Mouse (Mus musculus) kidney, postnatal 14 days (tissue): ENCODE data around the gene Tango6.
"Not testable (repeated sequence)": the region's sequence is repeated elsewhere in the genome, so short reads cannot be mapped to it uniquely, and the experiment has no call there.

Experiments used
- DNase-seq: peaks from one replicate; pipeline ENCODE4 v3.0.0; 2022; ENCODE audit warnings: mixed read lengths

The Tango6 gene

DNA sequence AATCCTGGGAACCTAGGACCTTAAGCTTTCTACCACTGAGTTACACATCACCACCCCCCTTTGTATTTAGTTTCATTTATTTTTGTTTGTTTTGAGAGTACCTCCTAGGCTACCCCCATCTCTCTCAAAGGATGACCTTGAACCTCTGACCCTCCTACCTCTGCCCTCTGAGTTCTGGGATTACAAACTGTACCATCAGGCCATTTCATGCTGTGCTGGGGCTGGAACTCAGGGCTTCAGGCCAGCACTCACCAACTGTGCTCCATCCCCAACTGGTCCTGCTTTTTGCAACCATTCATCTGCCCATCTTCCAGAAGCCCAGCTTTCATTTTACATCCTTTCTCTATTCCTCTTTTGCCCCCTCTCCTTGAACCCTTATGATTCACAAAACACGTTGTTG lies 81.7 kb downstream of the Tango6 start:
- DNase-seq, result no peak

DNA sequence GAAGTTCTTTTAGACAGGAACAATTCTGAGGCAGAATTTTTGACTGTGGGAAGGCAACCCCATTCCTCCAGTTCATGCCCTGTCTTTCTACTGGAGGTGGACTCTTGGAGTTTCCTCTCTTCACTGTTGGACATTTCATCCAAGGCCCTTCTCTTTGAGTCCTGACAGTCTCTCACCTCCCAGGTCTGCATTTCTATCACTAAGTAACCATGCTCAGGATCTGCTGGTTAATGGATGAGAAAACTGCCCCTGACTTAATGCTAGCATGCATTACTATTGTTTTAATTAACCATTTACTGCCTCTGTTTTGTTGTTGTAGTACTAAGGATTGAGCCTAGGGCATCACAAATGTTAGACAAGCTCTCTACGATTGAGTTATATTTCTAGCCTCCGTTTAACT lies 82.7 kb downstream of the Tango6 start:
- DNase-seq, result no peak

DNA sequence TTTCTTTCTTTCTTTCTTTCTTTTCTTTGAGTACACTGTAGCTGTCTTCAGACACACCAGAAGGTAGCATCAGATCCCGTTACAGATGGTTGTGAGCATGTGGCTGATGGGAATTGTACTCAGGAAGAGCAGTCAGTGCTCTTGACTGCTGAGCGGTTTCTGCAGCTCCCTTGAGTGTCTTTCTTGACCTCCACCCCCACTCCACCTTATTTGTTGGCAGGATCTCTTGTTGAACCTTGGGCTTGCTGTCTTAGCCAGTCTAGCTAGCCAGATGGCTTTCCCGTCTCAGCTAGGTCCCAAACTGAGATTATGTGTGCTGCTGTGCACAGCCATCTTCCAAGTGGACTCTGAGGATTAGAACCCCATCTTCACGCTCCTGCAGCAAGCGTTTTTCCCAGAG lies 83.9 kb downstream of the Tango6 start:
- DNase-seq, result peak; percentile 43

DNA sequence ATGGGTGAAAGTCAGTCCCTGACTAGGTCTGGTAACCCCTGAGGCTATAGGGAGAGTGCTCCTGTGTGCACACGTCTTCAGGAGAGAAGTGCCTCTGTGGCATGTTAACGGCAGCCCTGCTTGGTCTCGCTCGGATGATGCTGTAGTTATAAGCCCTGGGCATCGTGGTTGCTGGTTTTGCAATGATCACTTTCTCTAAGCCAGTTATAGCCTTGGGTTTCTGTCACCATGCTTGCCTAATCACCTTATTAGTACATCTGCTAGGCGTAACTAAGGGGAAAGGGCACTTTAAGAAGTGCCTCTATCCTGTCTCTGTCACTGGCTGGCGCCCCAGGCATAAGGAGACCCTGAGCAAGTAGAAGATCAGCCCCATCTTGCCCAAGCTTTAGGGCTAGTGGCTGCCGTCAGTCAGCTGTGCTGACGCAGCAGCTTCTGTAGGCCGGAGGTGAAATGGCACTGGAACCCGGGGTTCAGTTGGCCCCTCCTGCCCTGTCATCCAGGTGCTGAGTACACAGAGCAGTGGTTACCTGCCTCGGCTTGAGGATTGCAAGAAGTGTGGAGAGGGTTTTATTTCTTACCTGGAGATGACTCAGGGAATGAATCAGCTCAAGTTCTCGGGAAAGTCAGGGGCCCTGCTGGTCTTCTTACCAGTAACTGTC lies 86.4 kb downstream of the Tango6 start:
- no peak for DNase-seq

DNA sequence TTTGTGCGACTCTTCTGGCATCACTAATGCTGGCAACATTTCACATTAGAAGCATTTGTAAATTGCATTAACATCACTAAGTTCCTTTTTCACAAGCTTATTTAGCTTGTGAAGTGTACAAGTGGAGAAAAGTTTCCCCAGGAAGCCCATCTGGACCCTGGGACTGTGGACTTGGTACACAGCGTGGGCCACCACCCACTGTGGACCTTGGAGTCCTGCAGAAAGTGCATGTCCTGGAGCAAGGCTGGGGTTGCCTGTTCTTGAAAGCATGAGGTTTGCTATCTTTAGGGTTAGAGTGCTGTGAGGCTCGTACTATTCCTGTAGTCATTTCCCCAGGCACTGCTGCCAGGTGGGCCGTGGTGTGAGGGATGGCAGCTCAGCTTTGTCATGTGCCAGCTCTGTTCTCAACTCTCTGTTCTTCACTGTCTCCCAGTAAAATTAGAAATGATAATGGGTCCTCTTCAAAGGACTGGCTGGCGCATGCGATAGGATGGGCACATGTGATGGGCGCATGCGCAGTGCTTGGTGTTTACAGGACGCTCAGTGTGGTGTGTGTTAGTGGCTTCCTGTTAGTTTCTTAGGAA lies 87.8 kb downstream of the Tango6 start:
- DNase-seq, result no peak

DNA sequence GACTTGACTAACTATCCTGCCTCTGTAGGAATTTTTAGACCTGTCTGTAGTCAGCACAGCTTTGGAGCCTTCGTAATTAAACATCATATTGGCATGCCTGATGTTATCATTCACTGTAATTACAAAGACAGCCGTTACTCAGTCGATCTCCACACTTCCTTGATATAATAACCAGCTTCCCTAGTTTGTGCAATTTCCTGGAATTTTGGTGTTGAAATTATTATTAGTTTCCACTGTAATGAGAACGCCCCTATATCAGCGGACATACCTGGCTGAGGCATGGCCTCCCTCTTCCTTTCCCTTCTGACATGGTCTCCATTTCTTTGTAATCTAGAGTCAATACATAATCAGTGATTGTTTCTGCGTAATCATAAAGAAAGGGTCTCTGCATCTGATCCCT lies 89.2 kb downstream of the Tango6 start:
- no peak for DNase-seq

DNA sequence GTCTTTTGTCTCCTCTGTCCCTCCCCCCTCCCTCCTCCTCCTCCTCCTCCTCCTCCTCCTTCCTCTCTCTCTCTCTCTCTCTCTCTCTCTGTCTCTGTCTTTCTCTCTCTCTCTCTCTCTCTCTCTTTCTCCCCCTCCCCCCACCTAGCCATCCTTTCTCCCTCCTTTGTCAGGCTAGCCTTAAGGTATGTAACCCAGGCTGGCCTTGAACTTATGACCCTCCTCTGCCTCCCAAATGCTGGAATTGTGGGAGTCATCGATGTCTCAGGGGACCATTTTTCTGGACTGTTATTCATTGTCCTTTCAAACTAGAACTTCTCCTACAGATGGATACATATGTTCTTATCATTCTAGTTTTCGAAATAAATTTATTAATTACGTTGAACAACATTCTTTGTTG lies 89.6 kb downstream of the Tango6 start:
- no peak for DNase-seq

DNA sequence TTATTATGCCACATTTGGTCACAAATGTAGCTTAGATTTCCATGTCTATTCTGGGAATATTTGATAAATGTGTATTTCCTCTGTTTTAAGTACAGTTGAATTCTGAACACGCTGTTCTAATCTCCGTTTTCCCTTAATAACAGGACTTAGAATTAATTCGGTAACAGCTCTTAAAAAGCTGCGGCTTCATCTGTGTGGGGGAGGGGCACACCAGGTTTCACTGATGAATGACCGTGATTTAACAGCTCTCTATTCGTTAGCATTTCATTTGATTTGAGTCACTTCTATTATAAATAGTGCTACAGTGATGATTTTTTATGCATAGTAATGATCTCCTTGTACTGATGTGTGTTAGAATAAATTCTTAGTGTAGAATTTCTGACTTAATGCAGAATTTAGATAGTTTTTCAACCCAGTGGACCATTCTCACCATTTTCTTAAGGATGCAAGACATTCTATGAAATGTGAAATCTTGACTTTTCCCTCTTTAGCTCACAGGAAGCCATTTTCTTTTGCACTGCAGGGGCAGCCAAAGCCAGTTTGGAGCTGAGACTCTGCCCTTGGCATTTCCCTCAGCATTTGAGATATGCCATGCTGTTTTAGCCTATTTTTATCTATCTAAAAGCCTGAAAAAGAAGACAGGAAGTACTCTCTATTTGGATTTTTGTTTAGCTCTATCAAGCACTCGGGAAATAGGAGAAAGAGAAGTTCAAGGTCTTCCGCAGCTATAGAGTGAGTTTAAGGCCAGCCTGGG lies 91.9 kb downstream of the Tango6 start:
- no peak for DNase-seq

DNA sequence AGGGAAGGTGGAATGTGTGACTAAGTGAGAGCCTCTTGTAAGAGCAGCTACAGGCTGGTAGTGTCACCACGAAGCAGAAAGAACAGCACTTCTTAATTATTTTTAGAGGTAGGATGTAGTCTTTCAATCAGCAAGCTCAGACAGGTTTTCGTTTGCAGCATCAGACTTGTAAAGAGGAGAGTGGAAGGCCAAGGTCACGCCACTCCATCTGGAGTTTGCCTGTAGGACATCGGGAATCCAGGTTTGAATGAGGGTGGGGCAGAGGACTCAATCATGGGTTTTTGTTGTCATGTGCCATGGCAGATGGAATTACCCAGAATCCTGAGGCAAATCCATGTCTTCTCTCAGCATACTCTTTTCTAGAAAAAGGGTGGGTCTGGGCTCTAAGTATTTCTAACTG lies 106.8 kb downstream of the Tango6 start:
- no peak for DNase-seq

DNA sequence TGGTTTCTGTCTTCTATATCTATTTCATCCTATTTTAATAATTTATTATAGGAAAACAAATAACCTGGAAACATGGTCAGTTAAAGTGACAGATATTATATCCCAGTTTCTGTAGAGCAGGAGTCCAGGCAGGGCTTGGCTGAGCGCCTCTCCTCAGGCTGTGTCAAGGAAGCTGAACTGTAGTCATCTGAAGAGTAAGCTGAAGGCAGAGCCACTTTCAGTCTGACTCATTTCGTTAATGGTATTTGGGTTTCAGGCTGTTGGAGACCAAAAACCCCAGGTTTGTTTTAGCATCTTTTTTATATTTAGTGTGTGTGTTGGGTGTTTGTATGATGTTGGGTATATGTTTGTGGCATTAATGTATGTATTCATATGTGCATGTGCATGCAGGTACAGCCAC lies 112.0 kb downstream of the Tango6 start:
- DNase-seq, result no peak

DNA sequence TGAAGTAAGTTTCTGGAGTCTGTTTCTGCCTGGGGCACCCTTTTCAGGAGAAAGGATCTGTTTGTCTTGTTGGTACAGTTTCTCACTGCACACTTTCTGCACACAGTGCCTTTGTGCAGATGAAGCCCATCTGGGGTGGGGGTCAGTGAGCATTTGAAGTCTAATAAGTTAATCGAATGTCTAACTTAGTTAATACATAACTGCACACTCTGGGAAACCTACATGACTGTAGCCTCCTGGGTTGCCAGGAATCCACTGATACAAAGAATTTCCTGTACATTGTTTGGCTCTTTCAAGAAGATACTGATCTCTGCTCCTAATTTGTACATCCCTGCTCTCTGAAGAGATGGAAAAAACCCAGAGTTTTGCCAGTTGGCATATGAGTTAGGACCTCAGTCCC lies 117.0 kb downstream of the Tango6 start:
- DNase-seq, result peak; percentile 31

DNA sequence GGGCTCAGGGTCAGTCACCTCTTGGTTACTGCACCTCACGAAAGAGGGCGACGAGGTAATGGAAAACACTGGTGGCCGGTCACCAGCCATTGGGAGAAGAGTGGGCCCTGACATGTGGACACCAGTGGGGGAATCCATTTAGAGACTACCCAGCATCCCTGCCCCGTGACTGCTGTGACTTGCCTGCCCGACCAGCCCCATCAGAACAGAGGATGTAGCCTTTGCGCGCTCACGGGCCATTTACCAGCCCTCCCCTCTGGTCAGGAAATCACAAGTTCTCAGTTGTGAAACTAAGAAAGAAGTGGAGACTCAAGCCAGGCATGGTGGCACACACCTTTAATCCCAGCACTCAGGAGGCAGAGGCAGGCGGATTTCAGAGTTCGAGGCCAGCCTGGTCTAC lies 118.4 kb downstream of the Tango6 start:
- DNase-seq, result no peak

DNA sequence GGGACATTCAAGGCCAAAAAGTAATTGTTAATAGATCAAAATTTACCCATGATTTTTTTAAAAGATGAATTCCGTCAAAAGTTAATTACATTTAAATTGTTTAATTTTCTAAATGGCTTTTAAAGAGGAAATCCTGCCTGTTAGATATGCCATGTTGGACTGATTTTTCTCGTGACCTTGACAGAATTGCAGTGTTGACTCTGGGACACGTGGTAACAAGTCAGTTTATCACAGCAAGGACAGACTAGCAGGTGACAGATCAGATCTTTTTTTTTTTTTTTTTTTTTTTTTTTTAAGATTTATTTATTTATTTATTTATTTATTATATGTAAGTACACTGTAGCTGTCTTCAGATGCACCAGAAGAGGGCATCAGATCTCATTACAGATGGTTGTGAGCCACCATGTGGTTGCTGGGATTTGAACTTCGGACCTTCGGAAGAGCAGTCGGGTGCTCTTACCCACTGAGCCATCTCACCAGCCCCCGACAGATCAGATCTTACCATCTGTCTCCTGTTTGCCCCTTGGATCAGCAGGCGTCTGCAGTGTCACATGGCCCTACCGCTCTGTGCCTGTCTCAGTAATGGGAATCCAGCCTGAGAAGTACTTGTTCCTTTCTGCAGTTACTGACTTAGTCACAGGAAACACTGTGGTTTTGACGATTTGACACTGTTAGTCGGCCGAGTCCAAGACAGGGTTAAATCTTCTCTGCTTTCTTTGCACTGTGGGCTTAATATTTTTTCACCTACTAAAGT lies 119.7 kb downstream of the Tango6 start:
- DNase-seq, result not testable (repeated sequence)

DNA sequence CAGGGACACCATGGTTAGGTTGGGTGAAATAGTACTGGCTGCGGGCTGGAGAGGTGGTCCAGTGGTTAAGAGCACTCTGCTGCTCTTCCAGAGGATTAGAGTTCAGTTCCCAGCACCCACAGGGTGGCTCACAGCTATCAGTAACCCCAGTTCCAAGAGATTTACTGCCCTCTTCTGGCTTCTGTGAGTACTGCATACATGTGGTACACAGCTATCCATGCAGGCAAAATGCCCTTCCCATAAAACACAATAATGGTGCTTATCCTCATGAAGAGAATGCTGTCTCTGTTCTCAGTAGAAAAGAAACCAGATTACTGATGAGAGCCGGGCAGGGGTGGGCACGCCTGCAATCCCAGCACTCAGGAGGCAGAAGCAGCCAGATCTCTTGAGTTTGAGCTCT lies 123.0 kb downstream of the Tango6 start:
- DNase-seq, result no peak

DNA sequence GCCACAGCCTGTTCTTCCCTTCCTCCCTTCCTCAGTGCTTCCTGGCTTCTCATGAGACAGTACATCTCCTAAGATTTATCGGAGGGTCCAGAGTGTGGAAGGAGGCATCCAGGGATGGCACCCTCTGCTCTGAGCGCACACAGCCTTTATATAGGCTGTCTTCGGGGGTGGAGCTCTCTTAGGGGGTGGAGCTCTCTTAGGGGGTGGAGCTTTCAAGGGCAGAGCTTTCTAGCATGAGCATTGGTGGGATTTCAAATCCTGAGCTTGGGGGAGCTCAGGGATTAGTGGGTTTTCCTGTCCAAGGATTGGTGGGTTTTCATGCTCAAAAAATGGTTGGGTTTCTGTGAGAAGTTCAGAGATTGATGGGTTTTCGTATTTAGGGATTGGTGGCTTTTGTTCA lies 124.6 kb downstream of the Tango6 start:
- no peak for DNase-seq

DNA sequence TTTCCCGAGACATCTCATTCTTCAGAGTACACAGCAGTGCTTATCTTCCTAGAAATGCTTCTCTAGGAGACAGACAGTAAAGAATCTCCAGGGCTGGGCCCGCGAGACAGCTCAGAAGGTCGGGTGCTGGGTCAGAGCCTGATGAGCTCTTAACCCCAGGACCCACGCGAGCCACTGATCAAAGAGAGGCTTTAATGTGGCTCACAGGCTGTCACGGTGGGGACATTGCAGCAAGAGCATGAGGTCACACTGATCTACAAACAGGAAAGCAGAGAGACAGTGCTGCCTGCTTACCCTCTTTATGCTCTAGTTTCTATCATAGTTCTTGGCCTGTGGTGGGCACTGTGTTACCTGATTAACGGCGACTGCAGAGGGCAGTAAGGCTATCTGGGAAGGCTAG lies 126.9 kb downstream of the Tango6 start:
- DNase-seq, result no peak

DNA sequence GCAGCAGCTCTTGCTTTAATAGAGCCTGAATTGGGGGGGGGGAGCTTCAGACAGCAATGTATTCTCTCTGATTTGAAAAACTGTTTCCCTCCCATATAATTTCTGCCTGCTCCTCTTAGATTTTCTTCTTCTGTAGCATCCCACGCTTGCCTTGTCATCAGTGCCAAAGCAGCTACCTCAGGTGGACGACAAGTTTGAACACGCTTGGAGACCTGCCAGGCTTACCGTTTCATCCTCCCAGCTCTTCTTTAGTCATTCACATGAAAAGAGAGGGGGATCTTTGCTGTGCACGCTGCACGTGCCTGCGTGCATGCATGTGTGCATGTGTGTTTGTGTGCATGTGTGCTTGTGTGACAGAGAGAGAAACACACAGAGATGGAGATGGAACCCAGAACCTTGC lies 127.5 kb downstream of the Tango6 start:
- no peak for DNase-seq

DNA sequence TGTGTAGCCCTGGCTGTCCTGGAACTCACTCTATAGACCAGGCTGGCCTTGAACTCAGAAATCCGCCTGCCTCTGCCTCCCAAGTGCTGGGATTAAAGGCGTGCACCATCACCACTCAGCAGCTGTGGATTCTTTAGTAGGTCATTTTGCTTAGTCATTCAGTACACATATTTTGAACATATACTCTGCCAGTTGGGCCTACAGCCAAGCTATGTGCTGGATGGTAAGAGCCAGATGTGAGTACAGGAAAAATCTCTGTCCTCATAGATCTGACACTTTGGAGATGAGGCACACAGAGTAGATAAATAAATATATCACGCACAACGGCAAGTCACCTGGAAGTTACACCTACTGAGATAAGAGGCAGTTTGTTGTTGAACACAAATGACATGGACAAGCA lies 129.7 kb downstream of the Tango6 start:
- no peak for DNase-seq

DNA sequence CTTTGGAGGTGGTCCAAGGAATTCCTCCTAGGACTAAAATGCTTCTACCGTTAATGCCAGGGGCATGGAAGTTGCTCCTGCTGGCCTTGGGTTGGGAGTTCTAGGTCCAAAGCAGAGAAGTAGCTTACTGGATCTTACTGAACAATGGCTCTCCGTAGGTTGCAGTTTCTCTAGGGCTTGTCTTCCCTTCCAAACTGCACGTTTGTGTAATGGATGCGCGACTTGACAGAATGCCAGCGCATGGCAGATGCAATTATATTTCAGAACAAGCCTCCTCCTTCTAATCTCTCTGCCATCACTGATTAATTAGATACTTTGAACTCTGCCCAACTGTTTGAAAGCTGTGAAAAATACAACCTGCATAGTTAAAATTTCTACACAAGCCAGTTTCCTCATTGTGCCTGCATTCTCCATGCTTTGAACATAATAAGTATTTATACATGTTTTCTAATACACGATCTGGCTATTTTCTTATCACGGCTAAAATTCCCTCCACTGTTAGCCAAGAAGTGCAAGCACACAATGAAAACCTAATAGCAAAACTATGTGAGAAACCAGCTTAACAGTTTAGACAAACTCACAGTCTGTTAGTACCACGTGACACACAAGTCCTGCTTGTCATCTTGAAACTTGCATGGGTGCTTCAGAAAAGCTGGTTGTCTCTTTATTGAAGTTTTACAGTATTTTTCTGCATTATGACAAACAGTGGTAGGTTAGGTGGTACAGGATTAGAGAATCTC lies 133.7 kb downstream of the Tango6 start:
- peak; percentile 41 for DNase-seq

DNA sequence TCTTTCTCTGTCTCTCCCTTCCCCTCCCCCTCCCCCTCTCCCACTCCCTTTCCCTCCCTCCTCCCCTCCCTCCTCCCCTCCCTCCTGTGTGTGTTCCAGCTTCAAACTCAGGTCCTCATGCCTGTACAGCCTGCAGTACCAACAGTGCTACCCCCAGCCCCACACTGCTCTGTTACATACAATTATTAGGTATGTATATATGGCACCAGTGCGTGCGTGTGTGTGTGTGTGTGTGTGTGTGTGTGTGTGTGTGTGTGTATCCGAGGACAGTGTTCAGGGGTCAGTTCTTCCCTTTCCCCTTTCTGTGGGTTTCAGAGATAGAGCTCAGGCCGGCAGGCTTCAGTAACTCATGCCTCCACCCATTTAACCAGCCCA lies 134.3 kb downstream of the Tango6 start:
- no peak for DNase-seq

DNA sequence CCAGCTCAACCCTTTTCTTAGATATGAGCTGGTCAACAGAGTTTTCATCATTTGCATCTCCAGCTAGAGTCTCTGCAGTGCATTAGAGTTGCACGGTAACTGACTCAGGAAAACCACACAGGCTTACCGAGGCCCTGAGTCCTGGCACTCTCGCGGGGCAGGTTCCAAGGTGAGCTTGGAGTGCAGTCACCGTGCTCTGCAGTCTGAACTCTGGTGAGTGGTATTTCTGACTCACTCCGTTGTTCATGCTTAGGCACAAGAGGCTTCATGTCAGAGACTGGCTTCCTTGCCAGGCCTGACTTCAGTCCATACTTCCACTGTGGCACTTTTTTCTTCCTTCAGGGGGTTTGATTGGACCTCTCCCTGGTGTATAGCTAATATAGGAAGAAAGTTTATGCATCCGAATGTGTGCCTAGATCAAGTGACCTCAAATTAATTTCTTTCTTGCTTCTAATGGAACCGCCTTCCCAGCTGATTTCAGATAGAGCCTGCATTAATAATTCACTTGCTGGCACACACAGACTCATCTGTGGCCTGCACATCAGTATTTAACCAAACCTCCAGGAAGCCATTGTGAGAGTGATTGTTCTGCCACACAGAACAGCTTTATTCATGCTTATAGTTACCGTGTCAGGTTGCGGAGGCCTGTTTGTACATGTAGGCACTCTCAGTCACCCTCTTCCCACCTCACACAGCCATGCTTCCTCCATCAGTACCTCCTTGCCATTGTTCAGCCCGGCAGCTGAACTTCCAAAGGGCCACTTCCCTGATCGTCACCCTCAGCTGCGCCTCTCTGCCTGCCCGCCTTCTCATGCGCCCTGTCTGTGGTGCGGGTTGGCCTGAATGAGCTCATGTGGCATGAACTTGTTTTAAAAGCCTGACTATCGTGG lies 136.0 kb downstream of the Tango6 start:
- DNase-seq, result peak; percentile 32

DNA sequence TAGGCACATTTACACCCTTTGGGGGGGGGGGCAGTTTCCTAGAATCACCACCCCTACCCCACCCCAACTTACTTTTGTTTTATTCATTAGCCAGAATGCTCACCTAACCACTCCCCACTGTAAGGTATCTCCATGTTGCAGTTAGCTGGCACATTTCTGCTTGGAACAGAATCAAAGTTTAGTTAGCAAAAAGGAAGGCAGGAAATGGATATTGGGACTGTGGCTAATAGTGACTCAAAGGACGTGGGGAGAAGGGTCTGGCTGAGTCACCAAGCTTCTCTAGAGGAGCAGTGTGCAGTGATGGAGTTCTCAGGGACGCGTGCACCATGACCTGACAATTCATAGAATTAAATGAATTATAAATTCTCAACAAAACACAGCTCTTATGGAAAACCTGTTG lies 136.7 kb downstream of the Tango6 start:
- no peak for DNase-seq
